Mouse (Mus musculus): ENCODE measurements at regions not wholly inside any gene's neighbourhood (a gene's known extent, or its start where the extent isn't known, plus 50 kb on each side); places are given as distances from the start of the nearest gene placed in this dataset.

DNA sequence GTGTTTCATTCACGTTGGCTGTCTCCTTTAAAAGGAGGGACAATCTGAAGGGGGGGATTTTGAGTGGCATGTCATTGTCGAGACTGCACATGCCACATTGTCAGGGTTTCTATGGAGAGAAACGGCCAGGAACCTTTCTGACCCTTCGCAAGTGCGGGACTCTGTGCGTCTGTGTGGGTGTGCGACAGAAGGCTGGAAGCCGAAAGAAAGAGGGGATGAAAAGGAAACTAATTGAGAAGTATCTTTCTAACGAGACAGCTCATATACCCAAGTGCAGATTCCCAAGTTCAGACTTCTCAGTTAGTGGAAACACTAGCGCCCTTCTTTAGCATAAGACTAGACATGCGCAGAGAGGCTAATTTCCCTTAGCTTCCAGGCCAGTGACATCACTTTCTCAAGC lies 421.4 kb downstream of the Gm10295 start:
- TF ChIP-seq CTCF (IDR thresholded peaks at IDR 0.05; ENCODE audit: extremely low read depth, insufficient read length, insufficient replicate concordance, low read depth, low read length), result no peak
- no peak for TF ChIP-seq POLR2A (IDR thresholded peaks at IDR 0.05; ENCODE audit: low read depth, low read length)
